Comparison of ENCODE assay signal across 24 mouse cellular contexts in the genomic region with DNA sequence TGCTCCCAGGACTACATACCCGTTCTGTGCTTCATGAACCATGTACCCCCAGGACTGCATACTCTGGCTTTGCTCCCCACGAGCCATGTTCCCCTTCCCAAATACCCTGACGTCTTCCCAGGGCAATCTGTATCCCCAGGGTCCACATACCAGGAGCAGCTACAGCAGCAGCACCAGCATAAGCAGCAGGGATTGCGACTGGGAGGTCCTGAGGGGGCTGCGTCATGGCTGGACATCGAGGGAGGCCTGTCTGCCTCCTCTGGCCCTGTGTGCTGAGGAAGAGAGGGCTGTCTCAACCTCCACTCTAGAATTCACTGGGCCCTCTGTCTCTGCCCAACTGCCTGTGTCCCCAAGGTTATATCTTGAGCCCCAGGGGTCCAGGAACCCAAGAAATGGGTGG. TPM values are rescaled to one million over a fixed set of nuclear protein-coding genes. Genes with fewer than 3 reads are reported as not detected.
DNase-seq lines count a peak whose midpoint lies in the region; ATAC-seq lines count a peak whose summit lies in the region.
"Had no signal": no experiment of that assay in that cellular context is flagged by ENCODE, and none has a peak within 500 bp of the region (broad histone marks: within the 10 kb centered on the region; RNA-seq: fewer than 3 reads in every experiment).

No protein-coding gene starts in this region.

- H3K36me3 ChIP-seq in hindbrain, embryonic 12.5 days = peaks cover 32% of the 10 kb centered on the region
- peaks cover 50% of the 10 kb centered on the region for H3K36me3 ChIP-seq in hindbrain, embryonic 10.5 days
- H3K36me3 ChIP-seq in megakaryocyte, embryonic 14.5 days (replicated peaks; ENCODE audit: low read length) = peaks cover 42% of the 10 kb centered on the region
- peaks cover 9% of the 10 kb centered on the region for H3K36me3 ChIP-seq in liver, embryonic 11.5 days (ENCODE audit: control insufficient read depth, insufficient read depth, low read length)
- peaks cover 36% of the 10 kb centered on the region; the same call in 1 of the 2 replicates for H3K36me3 ChIP-seq in macrophage (ENCODE audit: inconsistent target)

- no peak overlapping the region for H3K4me3 ChIP-seq in hindbrain, embryonic 12.5 days
- no peak overlapping the region for H3K4me3 ChIP-seq in hindbrain, embryonic 10.5 days
- peak overlapping the region; percentile 78 for H3K4me3 ChIP-seq in megakaryocyte, embryonic 14.5 days (replicated peaks)
- no peak overlapping the region for H3K4me3 ChIP-seq in liver, embryonic 11.5 days (ENCODE audit: low read depth, low read length)
- peak overlapping the region; percentile 94 for H3K4me3 ChIP-seq in macrophage (ENCODE audit: inconsistent target)
- H3K4me3 ChIP-seq: heart, embryonic 10.5 days had no signal

- peaks cover 18% of the 10 kb centered on the region for H3K4me1 ChIP-seq in hindbrain, embryonic 12.5 days
- H3K4me1 ChIP-seq in hindbrain, embryonic 10.5 days (replicated peaks) = peaks cover 23% of the 10 kb centered on the region
- H3K4me1 ChIP-seq in megakaryocyte, embryonic 14.5 days = peaks cover 65% of the 10 kb centered on the region
- no peaks in the 10 kb centered on the region; the same call in none of the 2 replicates for H3K4me1 ChIP-seq in liver, embryonic 11.5 days (replicated peaks; ENCODE audit: control insufficient read depth, insufficient read depth, low read length)

- 0 out of 2 replicates have a peak overlapping the region, but pooled peaks have one; percentile 19 for H3K9ac ChIP-seq in hindbrain, embryonic 12.5 days
- H3K9ac ChIP-seq in liver, embryonic 11.5 days (ENCODE audit: low read depth, low read length) = no peak overlapping the region

- no peaks in the 10 kb centered on the region for H3K9me3 ChIP-seq in hindbrain, embryonic 12.5 days (replicated peaks)
- H3K9me3 ChIP-seq in hindbrain, embryonic 10.5 days = no peaks in the 10 kb centered on the region
- no peaks in the 10 kb centered on the region for H3K9me3 ChIP-seq in megakaryocyte, embryonic 14.5 days
- no peaks in the 10 kb centered on the region for H3K9me3 ChIP-seq in liver, embryonic 11.5 days (ENCODE audit: control insufficient read depth, low read length)
- H3K9me3 ChIP-seq: heart, embryonic 10.5 days had no signal

- ATAC-seq in hindbrain, embryonic 12.5 days (ENCODE audit: low FRiP score) = no peak
- ATAC-seq in megakaryocyte, adult 5-6 weeks (ENCODE audit: poor library complexity, severe bottlenecking) = no peak
- ATAC-seq in liver, embryonic 11.5 days (replicated peaks; ENCODE audit: low FRiP score) = no peak
- ATAC-seq: hindbrain, postnatal 0 days had no signal

- 86% methylated on average over 6 of the region's 6 CpGs for whole genome bisulfite sequencing in hindbrain, embryonic 12.5 days
- WGBS in hindbrain, embryonic 10.5 days = 89% methylated on average over 6 of the region's 6 CpGs
- WGBS in liver, embryonic 11.5 days = 70% methylated on average over 6 of the region's 6 CpGs
- 71% methylated on average over 6 of the region's 6 CpGs for WGBS in macrophage (ENCODE audit: missing documents)

- no peak overlapping the region for H3K4me2 ChIP-seq in hindbrain, embryonic 12.5 days (replicated peaks)
- H3K4me2 ChIP-seq in liver, embryonic 11.5 days = peak overlapping the region; percentile 74

- DNase-seq in hindbrain, embryonic 10.5 days (ENCODE audit: low spot score) = no peak
- peak; percentile 24 for DNase-seq in liver, embryonic 11.5 days (ENCODE audit: low spot score)
- no peak for DNase-seq in adrenal gland, adult 8-10 months
- DNase-seq in heart, adult 9 months (ENCODE audit: low spot score in 2 of 2) = no peak
- DNase-seq: cerebellum, postnatal 14 days; gastrocnemius, postnatal 10 days; heart, postnatal 14 days; kidney, adult 2 months; lung, adult 18-20 months; lung, postnatal 4 days; midbrain, embryonic 14.5 days; thymus, postnatal 36 days had no signal

- no peak overlapping the region for H3K27ac ChIP-seq in hindbrain, embryonic 12.5 days
- no peak overlapping the region for H3K27ac ChIP-seq in hindbrain, embryonic 10.5 days
- H3K27ac ChIP-seq in liver, embryonic 11.5 days (ENCODE audit: low read depth, low read length) = no peak overlapping the region
- H3K27ac ChIP-seq in macrophage = peak overlapping the region; percentile 89
- H3K27ac ChIP-seq: heart, embryonic 10.5 days; hindbrain, postnatal 0 days had no signal

- H3K27me3 ChIP-seq in hindbrain, embryonic 12.5 days = peaks cover 7% of the 10 kb centered on the region; the same call in 1 of the 2 replicates
- peaks cover 13% of the 10 kb centered on the region for H3K27me3 ChIP-seq in hindbrain, embryonic 10.5 days (ENCODE audit: insufficient read depth, poor library complexity, severe bottlenecking)
- H3K27me3 ChIP-seq in megakaryocyte, embryonic 14.5 days (replicated peaks) = peaks cover 42% of the 10 kb centered on the region
- H3K27me3 ChIP-seq in liver, embryonic 11.5 days (replicated peaks; ENCODE audit: control insufficient read depth, insufficient read depth, low read length) = 0 out of 2 replicates have a peak, but pooled peaks cover 2% of the 10 kb centered on the region

- peaks cover 49% of the 10 kb centered on the region for H3K79me2 ChIP-seq in macrophage (ENCODE audit: inconsistent target)

RNA-seq across cellular contexts. Expression of a gene that starts 2.7 kb away (rescaled TPM):
- polyA plus RNA-seq in hindbrain, embryonic 12.5 days (2016; fragmentation: Nextera tagmentation; extraction: Ambion mirVana) = 49.4 and 54.4 TPM in 2 replicates
- 69.1 and 79.2 TPM in 2 replicates for polyA plus RNA-seq in hindbrain, embryonic 10.5 days (2016; fragmentation: Nextera tagmentation; extraction: Ambion mirVana)
- 38.7 and 51.9 TPM in 2 replicates for polyA plus RNA-seq in megakaryocyte, embryonic 14.5 days (2012; ENCODE audit: insufficient read depth, low replicate concordance)
- total RNA-seq in megakaryocyte, adult 5-6 weeks (2015) = 502 and 576 TPM in 2 replicates
- total RNA-seq in megakaryocyte, adult 5-6 weeks (2017) = 162 and 178 TPM in 2 replicates
- polyA plus RNA-seq in liver, embryonic 11.5 days (2014; fragmentation: Nextera tagmentation; extraction: Ambion mirVana) = 51.4 and 51.8 TPM in 2 replicates
- total RNA-seq in macrophage (2018; cell fraction: chromatin; rRNA removed) = 100 to 1,000 TPM in 2 of 26 experiments, 10 to 100 TPM in 24; 14.2 to 128 (median 48.1) TPM
- total RNA-seq in macrophage (2018; cell fraction: cytosol; rRNA removed) = 100 to 1,000 TPM in 12 of 26 experiments, 10 to 100 TPM in 14; 52.4 to 132 (median 97.4) TPM
- 100 to 1,000 TPM in 6 of 26 experiments, 10 to 100 TPM in 20; 27.0 to 168 (median 66.2) TPM for total RNA-seq in macrophage (2018; cell fraction: nucleus; rRNA removed)
- polyA plus RNA-seq in macrophage (2018) = 74.5 to 107 TPM (median 89.4 TPM) in 3 replicates
- total RNA-seq in adrenal gland, adult 8-10 months (2022) = 10 to 100 TPM; 23.7 to 26.0 (median 25.3) TPM

RNA-seq across cellular contexts. Expression of a gene that starts 7.2 kb away (rescaled TPM):
- polyA plus RNA-seq in hindbrain, embryonic 12.5 days (2016; fragmentation: Nextera tagmentation; extraction: Ambion mirVana) = not detected in 2 replicates
- polyA plus RNA-seq in hindbrain, embryonic 10.5 days (2016; fragmentation: Nextera tagmentation; extraction: Ambion mirVana) = not detected in 2 replicates
- polyA plus RNA-seq in megakaryocyte, embryonic 14.5 days (2012; ENCODE audit: insufficient read depth, low replicate concordance) = not detected in 2 replicates
- not detected in 2 replicates for total RNA-seq in megakaryocyte, adult 5-6 weeks (2015)
- not detected in 2 replicates for total RNA-seq in megakaryocyte, adult 5-6 weeks (2017)
- polyA plus RNA-seq in liver, embryonic 11.5 days (2014; fragmentation: Nextera tagmentation; extraction: Ambion mirVana) = not detected in 2 replicates
- total RNA-seq in macrophage (2018; cell fraction: chromatin; rRNA removed) = not detected
- total RNA-seq in macrophage (2018; cell fraction: cytosol; rRNA removed) = not detected
- not detected for total RNA-seq in macrophage (2018; cell fraction: nucleus; rRNA removed)
- polyA plus RNA-seq in macrophage (2018) = not detected in 3 replicates
- total RNA-seq in adrenal gland, adult 8-10 months (2022) = not detected
- total RNA-seq: adrenal gland, postnatal 4 days; gastrocnemius, postnatal 10 days; heart, postnatal 14 days; hindbrain, postnatal 0 days; layer of hippocampus, postnatal 14 days; left cerebral cortex, postnatal 10 days; neutrophil, adult 5-6 weeks had no signal
- polyA plus RNA-seq: C2C12; heart, embryonic 10.5 days; hindbrain, postnatal 0 days; kidney, adult 2 months; midbrain, embryonic 14.5 days; stomach, embryonic 16.5 days had no signal

RNA-seq across cellular contexts. Expression of a gene that starts 11.0 kb away (rescaled TPM):
- polyA plus RNA-seq in hindbrain, embryonic 12.5 days (2016; fragmentation: Nextera tagmentation; extraction: Ambion mirVana) = 27.7 and 29.9 TPM in 2 replicates
- 14.4 and 17.7 TPM in 2 replicates for polyA plus RNA-seq in hindbrain, embryonic 10.5 days (2016; fragmentation: Nextera tagmentation; extraction: Ambion mirVana)
- 1.1 and 1.3 TPM in 2 replicates for polyA plus RNA-seq in megakaryocyte, embryonic 14.5 days (2012; ENCODE audit: insufficient read depth, low replicate concordance)
- 9.4 and 9.6 TPM in 2 replicates for total RNA-seq in megakaryocyte, adult 5-6 weeks (2015)
- 6.3 and 8.2 TPM in 2 replicates for total RNA-seq in megakaryocyte, adult 5-6 weeks (2017)
- polyA plus RNA-seq in liver, embryonic 11.5 days (2014; fragmentation: Nextera tagmentation; extraction: Ambion mirVana) = 8.1 and 12.1 TPM in 2 replicates
- total RNA-seq in macrophage (2018; cell fraction: chromatin; rRNA removed) = 10 to 100 TPM in 6 of 26 experiments, 1 to 10 TPM in 20; 2.8 to 16.7 (median 6.9) TPM
- total RNA-seq in macrophage (2018; cell fraction: cytosol; rRNA removed) = 1 to 10 TPM in 8 of 26 experiments, under 1 TPM in 18; 0.38 to 2.1 (median 0.81) TPM
- total RNA-seq in macrophage (2018; cell fraction: nucleus; rRNA removed) = 10 to 100 TPM in 6 of 26 experiments, 1 to 10 TPM in 20; 2.0 to 15.0 (median 8.1) TPM
- 1.5 to 3.2 TPM (median 1.9 TPM) in 3 replicates for polyA plus RNA-seq in macrophage (2018)
- 10 to 100 TPM in 2 of 4 experiments, 1 to 10 TPM in 2; 6.6 to 16.4 (median 11.4) TPM for total RNA-seq in adrenal gland, adult 8-10 months (2022)

RNA-seq across cellular contexts. Expression of a gene that starts 19.6 kb away (rescaled TPM):
- 21.4 and 22.0 TPM in 2 replicates for polyA plus RNA-seq in hindbrain, embryonic 12.5 days (2016; fragmentation: Nextera tagmentation; extraction: Ambion mirVana)
- polyA plus RNA-seq in hindbrain, embryonic 10.5 days (2016; fragmentation: Nextera tagmentation; extraction: Ambion mirVana) = 21.4 and 21.7 TPM in 2 replicates
- not detected in 2 replicates for polyA plus RNA-seq in megakaryocyte, embryonic 14.5 days (2012; ENCODE audit: insufficient read depth, low replicate concordance)
- total RNA-seq in megakaryocyte, adult 5-6 weeks (2015) = 0.14 and 0.20 TPM in 2 replicates
- total RNA-seq in megakaryocyte, adult 5-6 weeks (2017) = not detected in 2 replicates
- 16.1 and 19.4 TPM in 2 replicates for polyA plus RNA-seq in liver, embryonic 11.5 days (2014; fragmentation: Nextera tagmentation; extraction: Ambion mirVana)
- total RNA-seq in macrophage (2018; cell fraction: chromatin; rRNA removed) = not detected
- total RNA-seq in macrophage (2018; cell fraction: cytosol; rRNA removed) = not detected
- total RNA-seq in macrophage (2018; cell fraction: nucleus; rRNA removed) = not detected
- 0.15 TPM in 1 of 3 replicates, not detected in the others for polyA plus RNA-seq in macrophage (2018)
- total RNA-seq in adrenal gland, adult 8-10 months (2022) = 10 to 100 TPM; 19.1 to 36.7 (median 32.9) TPM
- total RNA-seq: neutrophil, adult 5-6 weeks had no signal

RNA-seq across cellular contexts. Expression of a gene that starts 23.7 kb away (rescaled TPM):
- polyA plus RNA-seq in hindbrain, embryonic 12.5 days (2016; fragmentation: Nextera tagmentation; extraction: Ambion mirVana) = 42.7 and 43.2 TPM in 2 replicates
- 5.6 and 17.3 TPM in 2 replicates for polyA plus RNA-seq in hindbrain, embryonic 10.5 days (2016; fragmentation: Nextera tagmentation; extraction: Ambion mirVana)
- not detected in 2 replicates for polyA plus RNA-seq in megakaryocyte, embryonic 14.5 days (2012; ENCODE audit: insufficient read depth, low replicate concordance)
- total RNA-seq in megakaryocyte, adult 5-6 weeks (2015) = not detected in 2 replicates
- not detected in 2 replicates for total RNA-seq in megakaryocyte, adult 5-6 weeks (2017)
- 2.0 and 3.2 TPM in 2 replicates for polyA plus RNA-seq in liver, embryonic 11.5 days (2014; fragmentation: Nextera tagmentation; extraction: Ambion mirVana)
- total RNA-seq in macrophage (2018; cell fraction: chromatin; rRNA removed) = 1 to 10 TPM in 2 of 26 experiments, under 1 TPM in 17, not detected in 7; 0.19 to 1.7 (median 0.63) TPM
- total RNA-seq in macrophage (2018; cell fraction: cytosol; rRNA removed) = under 1 TPM in 22 of 26 experiments, not detected in 4; 0.04 to 0.17 (median 0.07) TPM
- 1 to 10 TPM in 1 of 26 experiments, under 1 TPM in 13, not detected in 12; 0.22 to 2.0 (median 0.41) TPM for total RNA-seq in macrophage (2018; cell fraction: nucleus; rRNA removed)
- 0.12 TPM in 1 of 3 replicates, not detected in the others for polyA plus RNA-seq in macrophage (2018)
- 1 to 10 TPM; 2.3 to 5.9 (median 4.8) TPM for total RNA-seq in adrenal gland, adult 8-10 months (2022)
- total RNA-seq: gastrocnemius, postnatal 10 days; heart, postnatal 14 days had no signal
- polyA plus RNA-seq: C2C12 had no signal

Comparison
In these comparisons a context has a peak if more than half of its experiments do, and no peak if none do; other contexts are left out.
1. H3K4me3 ChIP-seq: peak in megakaryocyte, embryonic 14.5 days (single experiment) and macrophage (single experiment); none in hindbrain, embryonic 12.5 days (single experiment), hindbrain, embryonic 10.5 days (single experiment) and liver, embryonic 11.5 days (single experiment).